Mouse (Mus musculus): ENCODE data around the gene Sprtn.

DNA sequence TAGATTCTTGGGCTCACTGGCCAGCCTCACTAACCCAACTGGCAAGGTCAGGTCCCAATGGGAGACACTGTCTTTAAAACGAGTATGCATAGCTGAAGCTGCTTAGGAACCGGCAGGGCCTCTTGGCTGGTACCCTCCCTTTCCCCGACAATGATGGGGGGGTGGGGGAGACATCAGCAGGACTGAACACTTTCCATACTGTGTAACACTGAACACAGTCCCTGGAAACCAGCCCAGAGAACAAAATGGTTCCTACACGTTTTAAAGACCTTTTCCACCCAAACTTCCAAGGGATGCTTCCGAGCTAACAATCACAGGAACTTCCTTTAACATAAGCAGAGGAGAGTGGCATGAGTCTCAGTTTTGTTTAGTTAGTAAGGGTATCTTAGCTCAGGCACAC, 37.4 kb downstream of the Sprtn start:
- TF ChIP-seq CTCF (IDR thresholded peaks at IDR 0.05; ENCODE audit: borderline replicate concordance, control insufficient read depth, extremely low read depth, insufficient read depth, low read length, poor library complexity) (no peak), POLR2A (IDR thresholded peaks at IDR 0.05; ENCODE audit: control insufficient read depth, extremely low read depth, insufficient read depth, low read length, poor library complexity) (no peak)

Measured in thymus, adult 2 months (tissue).